Mouse (Mus musculus): Measurements from ENCODE around the gene Pmpca. TPM values are rescaled to one million over a fixed set of nuclear protein-coding genes. Genes with fewer than 3 reads are reported as not detected.
A peak's percentile ranks its signal among the peaks of the same experiment; 100 is the strongest.

The Pmpca gene
- total RNA-seq, 1 experiment from 2014 or later, result 66.3 TPM

GRCm38 (mm10) chr2:26408515-26409356, 19.6 kb downstream of the Pmpca start, which contains the start of gene Inpp5e:
Gene Inpp5e (minus strand): TSS chr2:26409203.
- peak; percentile 90 to 94 for ATAC-seq (replicated peaks in 1 of 2; ENCODE audit: insufficient read depth in 1 of 2, low FRiP score in 2 of 2, low TSS enrichment in 1 of 2, low read depth in 1 of 2, poor library complexity in 2 of 2, severe bottlenecking in 2 of 2)

DNA sequence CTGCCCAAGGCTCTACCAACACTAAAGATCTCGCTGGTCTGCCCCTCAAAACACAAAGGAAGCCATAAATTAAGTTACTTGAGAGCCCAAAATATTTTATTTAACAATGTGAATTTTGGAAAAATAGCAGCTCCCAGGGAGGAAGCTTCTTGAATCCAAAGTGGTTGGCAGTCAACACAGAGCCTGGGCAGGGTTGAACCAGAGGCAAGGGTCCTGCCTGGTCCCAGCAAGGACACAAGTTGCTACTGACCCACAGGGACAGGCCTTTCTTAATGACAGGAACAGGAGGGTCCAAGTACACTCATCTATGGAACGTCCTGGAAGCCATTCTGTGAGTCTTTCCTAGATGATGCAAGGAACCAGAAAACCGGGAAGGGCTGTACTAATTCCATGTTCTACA, 20.2 kb downstream of the Pmpca start:
- no peak for ATAC-seq (replicated peaks in 1 of 2; ENCODE audit: insufficient read depth in 1 of 2, low FRiP score in 2 of 2, low TSS enrichment in 1 of 2, low read depth in 1 of 2, poor library complexity in 2 of 2, severe bottlenecking in 2 of 2)

DNA sequence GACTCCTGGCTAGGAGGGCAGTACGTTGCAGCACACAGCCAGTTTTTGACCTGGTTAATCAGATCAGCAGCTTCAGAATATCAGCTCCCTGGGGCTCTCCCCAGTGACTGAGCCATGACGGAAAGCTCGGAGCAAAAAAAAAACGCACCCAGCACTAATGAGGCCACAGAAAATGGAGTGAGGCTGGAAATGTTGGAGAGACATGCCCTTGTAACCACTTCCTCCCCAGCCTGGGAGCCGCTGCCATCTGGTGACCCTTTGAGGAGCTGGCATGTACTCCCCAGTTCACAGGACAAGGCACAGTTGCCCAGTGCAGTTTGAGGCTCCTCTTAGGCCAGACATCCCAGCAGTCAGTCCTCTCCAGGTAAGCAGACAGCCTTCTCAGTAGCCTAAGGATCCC, 21.0 kb downstream of the Pmpca start:
- ATAC-seq (replicated peaks in 1 of 2; ENCODE audit: insufficient read depth in 1 of 2, low FRiP score in 2 of 2, low TSS enrichment in 1 of 2, low read depth in 1 of 2, poor library complexity in 2 of 2, severe bottlenecking in 2 of 2), result no peak

GRCm38 (mm10) chr2:26410931-26411411, 21.8 kb downstream of the Pmpca start:
- ATAC-seq (replicated peaks in 1 of 2; ENCODE audit: insufficient read depth in 1 of 2, low FRiP score in 2 of 2, low TSS enrichment in 1 of 2, low read depth in 1 of 2, poor library complexity in 2 of 2, severe bottlenecking in 2 of 2), result no peak

- no peak for ATAC-seq (replicated peaks in 1 of 2; ENCODE audit: insufficient read depth in 1 of 2, low FRiP score in 2 of 2, low TSS enrichment in 1 of 2, low read depth in 1 of 2, poor library complexity in 2 of 2, severe bottlenecking in 2 of 2)
Observed at GRCm38 (mm10) chr2:26417066-26417465, 27.9 kb downstream of the Pmpca start.

DNA sequence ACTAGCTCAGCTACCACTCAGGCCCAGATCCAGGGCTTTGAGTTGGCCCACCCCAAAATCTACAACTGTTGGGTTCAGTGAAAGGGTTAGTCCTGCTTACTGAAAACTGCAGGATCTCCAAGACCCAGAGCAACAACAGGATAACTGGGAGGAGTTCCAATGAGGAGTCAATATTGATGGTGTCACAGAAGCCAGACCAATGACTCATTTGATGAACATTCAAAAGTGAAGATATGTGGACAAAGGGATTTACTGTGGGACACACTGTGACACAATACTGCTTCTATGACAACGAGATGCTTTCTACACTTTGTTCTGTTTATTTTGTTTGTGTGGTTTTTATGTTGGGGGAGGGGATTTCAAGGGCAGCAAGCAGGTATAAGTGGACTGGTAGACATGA, 29.0 kb downstream of the Pmpca start:
- ATAC-seq (replicated peaks in 1 of 2; ENCODE audit: insufficient read depth in 1 of 2, low FRiP score in 2 of 2, low TSS enrichment in 1 of 2, low read depth in 1 of 2, poor library complexity in 2 of 2, severe bottlenecking in 2 of 2), result no peak

- no peak for ATAC-seq (replicated peaks in 1 of 2; ENCODE audit: insufficient read depth in 1 of 2, low FRiP score in 2 of 2, low TSS enrichment in 1 of 2, low read depth in 1 of 2, poor library complexity in 2 of 2, severe bottlenecking in 2 of 2)
Observed at GRCm38 (mm10) chr2:26421969-26422368, 32.8 kb downstream of the Pmpca start.

- ATAC-seq (replicated peaks in 1 of 2; ENCODE audit: insufficient read depth in 1 of 2, low FRiP score in 2 of 2, low TSS enrichment in 1 of 2, low read depth in 1 of 2, poor library complexity in 2 of 2, severe bottlenecking in 2 of 2), result no peak; a peak in 1 of 4 replicates
Observed at GRCm38 (mm10) chr2:26423086-26423485, 33.9 kb downstream of the Pmpca start.

- ATAC-seq (replicated peaks in 1 of 2; ENCODE audit: insufficient read depth in 1 of 2, low FRiP score in 2 of 2, low TSS enrichment in 1 of 2, low read depth in 1 of 2, poor library complexity in 2 of 2, severe bottlenecking in 2 of 2), result no peak
Observed at GRCm38 (mm10) chr2:26424541-26424940, 35.4 kb downstream of the Pmpca start.

DNA sequence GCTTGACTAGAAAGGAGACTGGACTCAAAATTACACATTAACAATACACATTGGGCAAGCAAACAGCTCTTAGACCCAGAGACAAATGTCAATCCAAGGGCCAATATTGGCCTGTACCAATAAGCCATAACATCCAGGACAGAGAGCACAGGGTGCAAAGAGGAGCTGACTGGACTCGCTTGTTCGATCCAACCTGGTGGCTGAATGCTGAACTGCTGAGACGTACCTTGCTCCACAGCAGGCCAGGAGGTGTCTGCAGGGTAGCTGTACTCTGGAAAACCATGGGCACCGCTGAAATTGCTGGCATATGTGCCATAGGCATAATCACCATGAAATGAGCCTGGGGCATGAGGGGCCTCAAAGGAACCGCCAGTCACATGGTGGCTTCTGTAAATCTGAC, 40.7 kb downstream of the Pmpca start:
- no peak for ATAC-seq (replicated peaks in 1 of 2; ENCODE audit: insufficient read depth in 1 of 2, low FRiP score in 2 of 2, low TSS enrichment in 1 of 2, low read depth in 1 of 2, poor library complexity in 2 of 2, severe bottlenecking in 2 of 2)

DNA sequence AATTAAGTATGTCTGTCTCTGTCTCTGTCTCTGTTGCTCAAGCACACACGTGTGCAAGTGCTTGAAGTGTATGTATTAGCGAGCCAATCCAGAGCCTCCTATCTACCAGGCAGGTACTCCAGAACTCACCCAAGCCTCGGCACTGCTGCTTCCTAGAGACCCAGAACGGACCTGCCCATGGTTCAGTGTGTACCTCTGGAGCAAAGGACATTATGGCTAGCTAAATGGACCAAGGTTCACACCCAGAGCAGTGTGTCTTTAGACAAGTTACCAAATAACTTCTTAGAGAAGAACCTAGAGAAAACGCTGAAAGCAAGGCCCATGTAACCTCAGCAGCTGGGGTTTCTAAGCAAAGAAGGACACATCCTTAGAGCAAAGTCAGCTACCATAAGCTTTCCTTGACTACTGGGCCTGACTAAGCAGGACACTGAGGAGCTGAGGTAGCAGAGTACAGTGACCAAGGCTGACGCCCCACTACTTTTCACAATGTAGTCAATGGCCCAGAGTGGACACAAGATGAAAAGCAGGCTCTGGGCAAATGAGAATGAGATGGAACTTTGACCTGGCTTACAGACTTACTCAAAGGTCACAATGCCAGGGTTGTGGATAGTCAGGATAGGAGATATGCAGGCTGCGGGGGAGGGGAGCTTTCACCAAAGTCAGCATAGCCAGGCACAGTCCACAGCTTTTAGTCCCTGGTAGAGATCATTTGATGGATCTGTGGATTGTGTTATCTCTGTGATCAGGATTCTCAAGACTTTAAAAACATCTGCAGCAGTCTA, 45.8 kb downstream of the Pmpca start:
- no peak for ATAC-seq (replicated peaks in 1 of 2; ENCODE audit: insufficient read depth in 1 of 2, low FRiP score in 2 of 2, low TSS enrichment in 1 of 2, low read depth in 1 of 2, poor library complexity in 2 of 2, severe bottlenecking in 2 of 2)

DNA sequence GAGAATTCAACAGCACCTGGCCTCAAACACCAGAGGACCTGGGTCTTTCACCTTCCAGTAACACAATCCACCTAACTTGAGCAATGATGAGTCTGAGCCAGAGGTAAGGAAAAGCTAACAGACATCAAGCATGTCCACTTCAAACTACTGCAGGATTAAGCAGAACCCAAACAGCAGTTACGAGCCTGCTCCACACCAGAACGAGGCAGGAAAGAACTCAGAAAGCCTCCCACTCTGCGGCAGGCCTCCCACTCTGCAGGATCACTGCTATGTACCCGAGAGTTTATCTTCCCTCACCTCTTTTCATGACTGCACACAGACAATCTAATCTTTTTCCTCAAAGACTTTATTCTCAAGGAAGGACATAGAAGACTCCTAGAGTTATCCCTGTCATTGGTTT, 48.1 kb downstream of the Pmpca start:
- ATAC-seq (replicated peaks in 1 of 2; ENCODE audit: insufficient read depth in 1 of 2, low FRiP score in 2 of 2, low TSS enrichment in 1 of 2, low read depth in 1 of 2, poor library complexity in 2 of 2, severe bottlenecking in 2 of 2), result no peak

DNA sequence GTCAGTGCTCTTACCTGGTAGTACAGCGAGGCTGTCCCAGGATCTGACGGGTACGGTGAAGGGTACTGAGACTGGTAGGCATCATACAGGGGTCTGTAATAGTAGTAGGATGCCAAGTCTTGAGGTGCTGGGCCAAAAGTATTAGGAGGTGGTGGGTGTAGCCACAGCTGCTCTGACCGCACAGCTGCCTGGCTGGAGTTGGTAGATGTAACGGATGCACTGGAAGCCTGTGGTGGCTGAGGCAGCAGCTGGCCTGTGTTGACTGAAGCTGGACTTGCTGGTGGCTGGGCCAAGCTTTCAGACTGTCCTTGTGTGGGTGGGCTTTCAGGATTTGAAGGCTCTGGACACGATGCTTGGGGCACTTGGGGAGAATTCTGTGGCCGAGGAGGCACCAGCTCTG, 49.2 kb downstream of the Pmpca start:
- no peak for ATAC-seq (replicated peaks in 1 of 2; ENCODE audit: insufficient read depth in 1 of 2, low FRiP score in 2 of 2, low TSS enrichment in 1 of 2, low read depth in 1 of 2, poor library complexity in 2 of 2, severe bottlenecking in 2 of 2)

- ATAC-seq (replicated peaks in 1 of 2; ENCODE audit: insufficient read depth in 1 of 2, low FRiP score in 2 of 2, low TSS enrichment in 1 of 2, low read depth in 1 of 2, poor library complexity in 2 of 2, severe bottlenecking in 2 of 2), result no peak
Observed at GRCm38 (mm10) chr2:26439671-26440070, 50.5 kb downstream of the Pmpca start.

GRCm38 (mm10) chr2:26441261-26441660, 52.1 kb downstream of the Pmpca start:
- no peak for ATAC-seq (replicated peaks in 1 of 2; ENCODE audit: insufficient read depth in 1 of 2, low FRiP score in 2 of 2, low TSS enrichment in 1 of 2, low read depth in 1 of 2, poor library complexity in 2 of 2, severe bottlenecking in 2 of 2)

- no peak for ATAC-seq (replicated peaks in 1 of 2; ENCODE audit: insufficient read depth in 1 of 2, low FRiP score in 2 of 2, low TSS enrichment in 1 of 2, low read depth in 1 of 2, poor library complexity in 2 of 2, severe bottlenecking in 2 of 2)
Observed at GRCm38 (mm10) chr2:26441688-26442087, 52.5 kb downstream of the Pmpca start.

DNA sequence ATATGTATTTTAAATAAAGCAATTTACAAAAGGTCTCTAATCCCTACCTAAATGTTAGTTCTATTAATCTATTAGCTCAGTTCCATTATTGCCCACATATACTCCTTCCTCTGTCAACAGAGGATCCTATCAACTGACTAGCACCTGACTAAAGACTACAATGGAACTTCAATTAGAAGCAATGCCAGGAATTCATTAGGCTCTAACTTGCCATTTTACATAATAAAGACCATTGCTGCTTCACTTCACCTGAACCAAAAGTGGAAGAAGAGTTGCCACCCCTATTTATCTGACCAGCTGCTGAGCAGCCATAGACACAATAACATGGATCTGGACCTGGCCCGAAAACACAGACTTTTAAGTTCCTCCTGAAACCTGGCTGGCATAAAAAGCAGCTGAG, 53.7 kb downstream of the Pmpca start:
- ATAC-seq (replicated peaks in 1 of 2; ENCODE audit: insufficient read depth in 1 of 2, low FRiP score in 2 of 2, low TSS enrichment in 1 of 2, low read depth in 1 of 2, poor library complexity in 2 of 2, severe bottlenecking in 2 of 2), result no peak

DNA sequence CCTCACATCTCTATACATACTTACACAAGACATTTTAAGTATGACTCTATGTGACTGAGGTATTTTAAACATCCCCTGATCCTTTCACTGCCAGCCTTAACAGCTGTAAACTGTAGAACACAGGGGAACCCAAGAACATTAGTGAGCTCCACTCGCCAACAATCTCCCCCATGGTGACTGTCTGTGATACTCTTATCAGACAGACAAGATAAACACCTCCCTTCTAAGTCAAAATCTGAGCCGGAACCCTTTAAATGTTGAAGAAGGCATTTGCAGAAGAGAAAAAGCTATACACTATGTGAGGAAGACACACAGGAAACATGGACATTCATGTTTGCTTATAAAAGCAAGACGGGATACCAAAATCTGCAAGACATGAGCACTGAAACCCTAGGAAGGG, 54.7 kb downstream of the Pmpca start:
- ATAC-seq (replicated peaks in 1 of 2; ENCODE audit: insufficient read depth in 1 of 2, low FRiP score in 2 of 2, low TSS enrichment in 1 of 2, low read depth in 1 of 2, poor library complexity in 2 of 2, severe bottlenecking in 2 of 2), result no peak

Data from hematopoietic stem cell, adult 5-6 weeks (primary cell).